In genomic region chr7:83050011-83050410, GRCm38 (mm10) we compare ENCODE assay signal across 25 mouse cellular contexts.
"Had no signal": no experiment of that assay in that cellular context is flagged by ENCODE, and none has a peak within 500 bp of the region (broad histone marks: within the 10 kb centered on the region; RNA-seq: fewer than 3 reads in every experiment).

No protein-coding gene starts in this region.

- H3K4me2 ChIP-seq: limb, embryonic 12.5 days; limb, embryonic 15.5 days; liver, embryonic 11.5 days; liver, embryonic 15.5 days; lung, embryonic 15.5 days; neural tube, embryonic 12.5 days; neural tube, embryonic 15.5 days had no signal

- H3K4me3 ChIP-seq: layer of hippocampus, adult 2 months; left cerebral cortex, adult 2 months; limb, embryonic 12.5 days; limb, embryonic 15.5 days; liver, embryonic 15.5 days; lung, embryonic 15.5 days; megakaryocyte, embryonic 14.5 days; neural tube, embryonic 12.5 days; neural tube, embryonic 15.5 days had no signal

- H3K27ac ChIP-seq: kidney, postnatal 0 days; layer of hippocampus, adult 2 months; left cerebral cortex, adult 2 months; limb, embryonic 12.5 days; limb, embryonic 15.5 days; liver, embryonic 15.5 days; lung, embryonic 15.5 days; neural tube, embryonic 12.5 days; neural tube, embryonic 15.5 days; stomach, postnatal 0 days had no signal

- ATAC-seq: intestine, postnatal 0 days had no signal

- DNase-seq: kidney, adult 2 months; kidney, postnatal 25 days; layer of hippocampus, postnatal 36 days; lung, adult 18-20 months; lung, postnatal 10 days; lung, postnatal 36 days; right cerebral cortex, adult 18-20 months; right cerebral cortex, postnatal 14 days; right cerebral cortex, postnatal 4 days; thymus, adult 2 months; thymus, postnatal 14 days; thymus, postnatal 4 days had no signal

- H3K9ac ChIP-seq: limb, embryonic 12.5 days; limb, embryonic 15.5 days; liver, embryonic 15.5 days; lung, embryonic 15.5 days; neural tube, embryonic 12.5 days; neural tube, embryonic 15.5 days had no signal

- H3K27me3 ChIP-seq: limb, embryonic 12.5 days; limb, embryonic 15.5 days; liver, embryonic 15.5 days; lung, embryonic 15.5 days; megakaryocyte, embryonic 14.5 days; neural tube, embryonic 12.5 days; neural tube, embryonic 15.5 days had no signal

- H3K4me1 ChIP-seq: limb, embryonic 12.5 days; limb, embryonic 15.5 days; liver, embryonic 15.5 days; lung, embryonic 15.5 days; neural tube, embryonic 15.5 days had no signal

- H3K9me3 ChIP-seq: limb, embryonic 12.5 days; limb, embryonic 15.5 days; liver, embryonic 15.5 days; lung, embryonic 15.5 days; neural tube, embryonic 12.5 days; neural tube, embryonic 15.5 days had no signal

- H3K36me3 ChIP-seq: limb, embryonic 12.5 days; limb, embryonic 15.5 days; liver, embryonic 15.5 days; lung, embryonic 15.5 days; neural tube, embryonic 12.5 days; neural tube, embryonic 15.5 days had no signal
